Comparison of ENCODE assay signal across 16 mouse cellular contexts in the genomic region with DNA sequence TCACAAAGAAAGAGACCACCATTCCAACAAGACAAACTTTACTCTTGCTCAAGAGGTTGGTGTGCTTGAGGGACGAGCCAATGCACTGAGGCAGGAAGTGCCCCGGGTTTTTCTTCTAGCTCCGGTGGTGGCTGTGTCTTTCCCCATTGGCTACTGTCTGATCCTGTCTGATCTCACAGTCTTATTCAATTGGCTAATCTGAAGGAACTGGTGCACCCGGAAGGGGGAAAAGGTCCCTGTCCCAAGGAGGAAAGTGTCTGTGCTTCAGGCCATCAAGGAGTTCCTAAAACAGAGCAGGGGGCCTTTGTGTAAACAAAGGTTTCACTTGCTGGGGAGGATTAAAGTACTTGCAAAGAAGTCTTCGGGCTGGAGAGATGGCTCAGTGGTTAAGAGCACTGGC. TPM values are rescaled to one million over a fixed set of nuclear protein-coding genes. Genes with fewer than 3 reads are reported as not detected.
DNase-seq lines count a peak whose midpoint lies in the region; ATAC-seq and TF ChIP-seq lines count a peak whose summit lies in the region.
"Had no signal": no experiment of that assay in that cellular context is flagged by ENCODE, and none has a peak within 500 bp of the region (broad histone marks: within the 10 kb centered on the region; RNA-seq: fewer than 3 reads in every experiment).

No protein-coding gene starts in this region.

- peaks cover 50% of the 10 kb centered on the region for H3K4me1 ChIP-seq in thymus, adult 2 months (replicated peaks; ENCODE audit: control insufficient read depth, insufficient read depth, low read length)

- H3K27ac ChIP-seq in thymus, adult 2 months (ENCODE audit: control insufficient read depth, insufficient read depth, low read length), result peak overlapping the region; percentile 55
- H3K27ac ChIP-seq: heart, embryonic 13.5 days; hindbrain, embryonic 10.5 days; kidney, postnatal 0 days; liver, embryonic 14.5 days had no signal

- H3K27me3 ChIP-seq in thymus, adult 2 months (ENCODE audit: control insufficient read depth, insufficient read depth, low read length), result no peaks in the 10 kb centered on the region
- H3K27me3 ChIP-seq: heart, embryonic 13.5 days had no signal

- 16% methylated on average over 5 of the region's 5 CpGs for WGBS in thymus, adult 2 months

- DNase-seq in CD4-positive helper T cell, adult 2 months (ENCODE audit: low read depth, low spot score), result peak; percentile 55
- peak; percentile 30 to 41 for DNase-seq in CD8-positive naive resting alpha-beta T cell, adult 2 months (ENCODE audit: low read depth in 2 of 2, low spot score in 2 of 2)
- DNase-seq in thymus, adult 2 months, result peak; percentile 62
- no peak for DNase-seq in frontal cortex, adult 2 months (ENCODE audit: extremely low spot score in 1 of 2, low spot score in 1 of 2)
- DNase-seq in layer of hippocampus, adult 18-20 months (ENCODE audit: low spot score in 2 of 2), result no peak
- DNase-seq in adipocyte (ENCODE audit: low spot score), result no peak
- DNase-seq in gastrocnemius, adult 8-10 months (ENCODE audit: low spot score in 2 of 2), result no peak
- DNase-seq: adrenal gland, postnatal 36 days; cerebellum, adult 9-11 months; left cerebral cortex, postnatal 4 days; lung, postnatal 10 days had no signal

- TF ChIP-seq POLR2A in thymus, adult 2 months (IDR thresholded peaks at IDR 0.05; ENCODE audit: control insufficient read depth, extremely low read depth, insufficient read depth, low read length, poor library complexity), result no peak

- peak; percentile 69 for ATAC-seq in granulocyte monocyte progenitor cell, adult 5-6 weeks (replicated peaks; ENCODE audit: poor library complexity, severe bottlenecking)

- H3K36me3 ChIP-seq in thymus, adult 2 months (ENCODE audit: control insufficient read depth, insufficient read depth, low read length), result no peaks in the 10 kb centered on the region
- H3K36me3 ChIP-seq: heart, embryonic 13.5 days; hindbrain, embryonic 10.5 days had no signal

- no peak for TF ChIP-seq CTCF in thymus, adult 2 months (IDR thresholded peaks at IDR 0.05; ENCODE audit: borderline replicate concordance, control insufficient read depth, extremely low read depth, insufficient read depth, low read length, poor library complexity)

- H3K4me3 ChIP-seq in thymus, adult 2 months (ENCODE audit: control insufficient read depth, insufficient read depth, low read length), result no peak overlapping the region
- H3K4me3 ChIP-seq: heart, embryonic 13.5 days; hindbrain, embryonic 10.5 days had no signal

RNA-seq across cellular contexts. Expression of a gene that starts 48.5 kb away (rescaled TPM):
- total RNA-seq in granulocyte monocyte progenitor cell, adult 5-6 weeks (2014; fragmentation: Nextera tagmentation), result 30.7 and 49.5 TPM in 2 replicates
- total RNA-seq in granulocyte monocyte progenitor cell, adult 5-6 weeks (2017), result 6.0 and 11.8 TPM in 2 replicates
- 103 and 134 TPM in 2 replicates for polyA plus RNA-seq in thymus, adult 2 months (2012; rRNA removed)
- polyA plus RNA-seq in frontal cortex, adult 2 months (2012; rRNA removed), result 140 and 159 TPM in 2 replicates
- 100 to 1,000 TPM; 275 to 296 TPM for total RNA-seq in layer of hippocampus, adult 18-20 months (2021)
- 1 to 10 TPM; 3.8 to 7.3 (median 6.2) TPM for total RNA-seq in gastrocnemius, adult 8-10 months (2022)

Comparison
In these comparisons a context has a peak if more than half of its experiments do, and no peak if none do; other contexts are left out.
1. DNase-seq: peak in CD4-positive helper T cell, adult 2 months (single experiment), CD8-positive naive resting alpha-beta T cell, adult 2 months (2 of 2) and thymus, adult 2 months (single experiment); none in frontal cortex, adult 2 months (0 of 2), layer of hippocampus, adult 18-20 months (0 of 2), adipocyte (single experiment) and gastrocnemius, adult 8-10 months (0 of 2).
2. RNA of a gene that starts 48.5 kb away (total RNA-seq): 275 to 296 TPM in layer of hippocampus, adult 18-20 months; 6.0 to 49.5 TPM in granulocyte monocyte progenitor cell, adult 5-6 weeks and 3.8 to 7.3 TPM in gastrocnemius, adult 8-10 months; every median in the first group is over 4 times any median in the second.